Mouse (Mus musculus): ENCODE data around the gene Coq5.
A peak's percentile ranks its signal among the peaks of the same experiment; 100 is the strongest.

Gene Coq5

GRCm38 (mm10) chr5:115279226-115280049 lies at the start of gene Coq5:
TSS of gene Coq5 (plus strand) at chr5:115279666.
- peak; percentile 49; the same call in 1 of the 2 replicates for ATAC-seq (ENCODE audit: insufficient number of reproducible peaks, low FRiP score, low TSS enrichment)

DNA sequence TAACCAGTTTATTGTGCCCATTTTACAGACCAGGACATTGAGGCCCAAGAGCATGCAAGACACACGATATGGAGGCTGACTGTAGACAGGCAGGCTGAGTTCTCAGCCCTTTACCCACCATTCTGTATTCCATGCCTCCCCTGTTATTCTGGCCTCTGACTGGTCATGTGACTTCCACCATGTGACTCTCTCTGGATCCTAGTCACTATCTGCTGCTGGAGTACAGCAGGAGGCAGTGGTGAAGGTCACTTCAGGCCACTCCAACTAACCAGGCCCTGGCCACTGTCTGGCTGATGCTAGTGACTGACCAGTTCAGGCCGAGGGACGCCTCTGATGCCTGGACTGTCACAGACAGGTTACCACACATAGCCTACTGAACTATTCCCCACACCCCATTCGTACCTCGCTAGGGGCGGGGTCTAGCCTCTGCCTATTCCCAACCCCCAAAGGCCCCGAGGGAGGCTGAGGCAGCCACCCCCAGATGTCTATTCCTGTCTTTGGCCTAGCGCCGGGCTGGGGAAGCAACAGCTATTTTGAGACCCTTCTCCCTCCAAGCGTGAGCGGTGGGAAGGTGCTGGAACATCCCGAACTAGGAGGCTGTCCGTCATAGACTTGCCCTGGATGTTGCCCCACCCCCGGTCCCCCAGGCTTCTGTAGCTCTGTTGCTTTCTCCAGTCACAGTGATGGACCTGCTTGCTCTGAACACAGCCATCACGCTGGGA lies 48.5 kb upstream of the Coq5 start:
- ATAC-seq (ENCODE audit: insufficient number of reproducible peaks, low FRiP score, low TSS enrichment): no peak

DNA sequence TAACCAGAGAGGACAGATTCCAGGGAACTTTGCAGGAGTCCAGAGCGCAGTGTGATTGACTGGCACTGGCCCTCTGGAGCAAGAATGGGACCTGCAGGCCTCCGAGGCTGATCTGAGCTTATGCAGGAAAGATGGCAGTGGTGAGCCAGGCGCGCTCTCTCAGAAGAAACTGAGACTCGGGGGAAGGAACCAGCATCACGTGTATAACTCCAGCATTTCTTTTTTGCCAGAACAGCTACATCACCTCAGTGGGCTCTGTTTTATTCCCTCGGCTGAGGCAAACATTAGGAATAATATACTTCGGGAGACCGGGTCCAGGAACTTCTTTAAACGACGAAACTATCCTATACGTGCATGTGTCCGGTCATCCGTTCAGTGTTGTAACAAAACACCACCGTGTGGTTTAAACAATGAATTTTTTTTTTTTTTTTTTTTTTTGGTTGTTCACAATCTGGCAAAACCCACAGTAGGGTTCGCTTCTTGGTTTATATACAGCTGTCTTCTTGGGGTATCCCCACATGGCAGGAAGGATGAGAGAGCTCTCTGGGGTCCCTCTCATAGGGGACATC lies 47.8 kb upstream of the Coq5 start:
- ATAC-seq (ENCODE audit: insufficient number of reproducible peaks, low FRiP score, low TSS enrichment): no peak

DNA sequence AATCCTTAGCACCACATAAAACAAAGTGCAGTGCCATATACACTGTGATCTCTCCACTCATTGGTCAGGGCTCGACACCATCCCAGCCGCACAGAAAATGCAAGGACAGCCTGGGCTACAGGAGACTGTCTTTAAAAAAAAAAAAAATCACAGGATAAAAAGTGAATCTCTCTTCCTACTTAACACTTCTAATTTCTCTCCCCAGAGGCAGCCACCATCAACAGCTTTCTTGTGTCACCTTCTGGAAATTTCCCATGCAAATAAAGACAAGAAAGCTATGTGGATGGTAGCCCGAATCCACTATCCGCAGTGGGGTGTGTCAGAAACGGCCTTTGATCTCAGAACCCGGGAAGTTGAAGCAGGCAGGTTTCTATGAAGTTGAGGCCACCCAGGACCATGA lies 47.0 kb upstream of the Coq5 start:
- ATAC-seq (ENCODE audit: insufficient number of reproducible peaks, low FRiP score, low TSS enrichment): no peak

DNA sequence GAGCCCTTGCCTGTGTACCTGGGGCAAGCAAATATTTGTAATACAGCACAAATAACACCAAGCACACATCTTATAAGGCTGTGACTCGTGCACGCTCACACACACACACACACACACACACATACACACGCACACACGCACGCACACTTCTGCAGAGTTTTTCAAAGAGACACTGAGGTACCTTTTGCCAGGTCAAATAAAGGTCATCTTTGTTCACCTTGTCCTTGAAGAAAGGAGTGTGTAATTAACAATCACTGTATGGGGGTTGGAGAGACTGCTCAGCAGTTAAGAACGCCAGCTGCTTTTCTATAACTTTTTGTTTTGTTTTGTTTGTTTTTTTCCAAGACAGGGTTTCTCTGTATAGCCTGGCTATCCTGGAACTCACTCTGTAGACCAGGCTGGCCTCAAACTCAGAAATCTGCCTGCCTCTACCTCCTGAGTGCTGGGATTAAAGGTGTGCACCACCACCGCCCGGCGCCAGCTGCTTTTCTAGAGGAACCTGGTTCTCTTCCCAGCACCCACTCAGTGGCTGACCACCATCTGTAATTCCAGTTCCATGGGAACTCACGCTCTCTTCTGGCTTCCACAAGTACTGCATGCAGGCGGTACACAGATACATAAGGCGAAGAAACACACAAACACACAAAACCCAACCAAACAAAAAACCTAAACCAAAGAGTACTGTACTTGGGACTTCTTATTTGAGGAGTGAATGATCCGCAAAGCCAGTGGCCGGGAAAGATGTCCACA lies 46.3 kb upstream of the Coq5 start:
- ATAC-seq (ENCODE audit: insufficient number of reproducible peaks, low FRiP score, low TSS enrichment): no peak

GRCm38 (mm10) chr5:115234519-115234918 lies 44.9 kb upstream of the Coq5 start:
- ATAC-seq (ENCODE audit: insufficient number of reproducible peaks, low FRiP score, low TSS enrichment): no peak

DNA sequence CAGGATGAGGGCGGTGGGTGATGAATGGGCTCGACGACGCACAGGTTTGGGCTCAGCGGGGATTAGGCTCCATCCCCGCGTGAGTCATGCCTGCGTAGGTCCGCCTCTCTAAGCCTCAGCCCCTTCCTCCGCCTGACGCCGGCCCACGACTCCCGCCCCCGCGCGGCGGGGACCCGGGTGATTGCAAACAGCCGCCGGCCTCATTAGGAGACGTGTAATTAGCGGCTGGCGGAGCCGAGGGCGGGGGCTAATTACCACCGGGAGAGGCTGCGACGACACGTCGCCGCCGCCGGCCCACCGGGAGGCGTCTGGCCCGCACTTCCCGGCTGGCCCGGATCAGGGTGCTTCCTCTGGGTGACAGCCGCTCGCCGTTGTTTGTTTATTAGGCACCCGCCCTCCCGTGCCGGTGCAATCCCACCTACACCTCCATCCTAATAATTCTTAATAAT lies 44.1 kb upstream of the Coq5 start:
- no peak for ATAC-seq (ENCODE audit: insufficient number of reproducible peaks, low FRiP score, low TSS enrichment)

- peak; percentile 60; the same call in 1 of the 2 replicates for ATAC-seq (ENCODE audit: insufficient number of reproducible peaks, low FRiP score, low TSS enrichment)
These were observed 43.6 kb upstream of the Coq5 start, which contains the start of gene Pop5 for GRCm38 (mm10) chr5:115235786-115236263. TSS of gene Pop5 (plus strand) at chr5:115235836.

DNA sequence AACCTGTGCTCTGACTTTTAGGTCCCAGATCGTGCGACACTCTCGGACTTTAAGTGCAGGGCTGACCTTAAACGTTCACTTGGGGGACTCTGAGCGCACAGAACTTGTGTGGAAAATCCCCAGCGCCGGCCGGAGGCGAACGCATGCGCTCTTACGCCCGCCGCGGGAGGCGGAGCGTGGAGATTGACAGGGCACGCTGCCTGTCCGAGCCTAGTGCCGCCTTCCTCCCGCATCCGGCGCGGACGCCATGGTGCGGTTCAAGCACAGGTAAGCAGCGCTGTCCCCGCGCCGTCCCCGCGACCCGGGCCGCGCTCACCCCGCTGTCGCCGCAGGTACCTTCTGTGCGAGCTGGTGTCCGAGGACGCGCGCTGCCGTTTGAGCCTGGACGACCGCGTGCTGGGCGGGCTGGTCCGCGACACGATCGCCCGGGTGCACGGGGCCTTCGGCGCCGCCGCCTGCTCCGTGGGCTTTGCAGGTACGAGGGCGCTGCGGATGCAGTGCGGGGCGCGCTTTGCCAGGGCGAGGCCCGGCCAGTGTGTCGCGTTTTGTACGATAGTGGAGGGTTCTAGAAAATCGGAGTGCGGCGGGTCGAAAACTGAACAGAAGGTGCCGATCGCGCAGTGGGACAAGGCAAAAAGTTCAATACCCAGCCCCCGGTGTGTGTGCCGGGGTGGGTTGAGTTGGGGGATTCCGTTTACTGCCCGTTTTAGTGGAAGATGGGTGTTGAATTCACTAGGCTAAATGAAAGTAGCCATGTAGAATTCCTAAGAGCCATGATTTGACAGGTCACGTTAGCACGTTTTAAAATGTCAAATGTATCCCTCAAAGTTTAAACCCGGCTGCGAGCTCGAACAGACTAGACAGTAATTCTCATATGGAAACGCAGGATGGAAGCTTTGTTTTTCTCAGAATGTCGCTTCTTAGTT lies 41.4 kb upstream of the Coq5 start:
- peak; percentile 85; the same call in 1 of the 2 replicates for ATAC-seq (ENCODE audit: insufficient number of reproducible peaks, low FRiP score, low TSS enrichment)

GRCm38 (mm10) chr5:115238729-115239195 lies 40.7 kb upstream of the Coq5 start:
- ATAC-seq (ENCODE audit: insufficient number of reproducible peaks, low FRiP score, low TSS enrichment): no peak

DNA sequence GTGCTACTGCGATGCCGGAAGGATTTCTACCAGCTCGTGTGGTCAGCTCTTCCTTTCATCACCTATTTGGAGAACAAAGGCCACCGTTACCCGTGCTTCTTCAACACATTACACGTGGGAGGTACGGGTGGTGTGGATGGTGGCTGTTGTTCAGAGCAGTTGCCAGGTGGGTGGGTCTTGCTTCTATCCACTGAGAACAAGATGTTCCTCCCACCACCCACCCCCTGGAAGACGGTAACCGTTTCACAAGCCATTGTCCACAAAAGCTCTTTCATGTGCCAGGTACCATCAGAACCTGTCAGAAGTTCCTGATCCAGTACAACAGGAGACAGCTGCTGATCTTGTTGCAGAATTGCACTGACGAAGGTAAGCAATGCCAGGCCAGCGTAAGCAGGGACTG lies 39.3 kb upstream of the Coq5 start:
- ATAC-seq (ENCODE audit: insufficient number of reproducible peaks, low FRiP score, low TSS enrichment): no peak

GRCm38 (mm10) chr5:115255472-115255871 lies 24.0 kb upstream of the Coq5 start:
- no peak for ATAC-seq (ENCODE audit: insufficient number of reproducible peaks, low FRiP score, low TSS enrichment)

GRCm38 (mm10) chr5:115256909-115257546 lies 22.4 kb upstream of the Coq5 start:
- no peak for ATAC-seq (ENCODE audit: insufficient number of reproducible peaks, low FRiP score, low TSS enrichment)

DNA sequence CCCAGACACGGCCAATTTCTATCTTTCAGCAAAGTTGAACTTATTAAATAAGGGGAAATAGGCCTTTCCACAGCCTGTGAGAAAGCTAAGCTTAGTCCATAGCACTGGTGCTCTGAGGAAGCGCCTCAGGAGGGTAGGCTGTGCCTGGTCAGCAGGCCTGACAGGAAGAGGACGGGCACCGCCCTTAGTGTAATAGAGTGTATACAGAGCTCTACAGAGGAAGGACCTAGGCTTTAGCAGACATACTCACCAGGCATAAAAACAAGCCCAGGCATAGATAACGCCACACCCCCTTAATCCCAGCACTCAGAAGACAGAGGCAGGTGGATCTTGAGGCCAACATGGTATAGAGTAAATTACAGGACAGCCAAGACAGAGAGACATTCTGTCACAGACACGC lies 19.1 kb upstream of the Coq5 start:
- no peak for ATAC-seq (ENCODE audit: insufficient number of reproducible peaks, low FRiP score, low TSS enrichment)

GRCm38 (mm10) chr5:115261141-115261540 lies 18.3 kb upstream of the Coq5 start:
- no peak for ATAC-seq (ENCODE audit: insufficient number of reproducible peaks, low FRiP score, low TSS enrichment)

DNA sequence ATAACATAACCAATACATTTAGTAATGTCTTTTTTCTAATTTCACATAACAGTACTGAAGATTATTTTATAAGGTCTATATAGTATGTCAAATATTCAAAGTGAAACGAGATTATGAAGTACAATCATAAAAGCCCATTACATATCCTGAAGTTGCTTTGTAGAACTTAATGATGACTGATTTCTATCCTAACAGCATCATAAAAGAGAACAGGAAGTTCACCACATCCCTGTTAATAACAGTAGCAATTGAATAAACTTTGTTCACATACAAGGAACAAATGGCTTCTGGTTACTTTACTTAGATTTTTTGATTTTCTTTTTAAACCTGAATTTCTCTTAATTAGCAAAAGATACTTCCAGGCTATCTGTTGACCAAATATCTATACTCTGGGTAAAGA lies 17.6 kb upstream of the Coq5 start:
- no peak for ATAC-seq (ENCODE audit: insufficient number of reproducible peaks, low FRiP score, low TSS enrichment)

GRCm38 (mm10) chr5:115262502-115263291 lies 16.8 kb upstream of the Coq5 start:
- no peak for ATAC-seq (ENCODE audit: insufficient number of reproducible peaks, low FRiP score, low TSS enrichment)

GRCm38 (mm10) chr5:115266340-115266739 lies 13.1 kb upstream of the Coq5 start:
- no peak for ATAC-seq (ENCODE audit: insufficient number of reproducible peaks, low FRiP score, low TSS enrichment)
